Mouse (Mus musculus) right cerebral cortex, postnatal 10 days (tissue): Measurements from ENCODE around the gene Helt.
A peak's percentile ranks its signal among the peaks of the same experiment; 100 is the strongest.
"Not testable (repeated sequence)": the region's sequence is repeated elsewhere in the genome, so short reads cannot be mapped to it uniquely, and the experiment has no call there.

Experiments
- DNase-seq, 2 experiments: peaks; one replicate each; pipeline ENCODE4 v3.0.0; 2021; ENCODE audit warnings: low spot score in 2 of 2

The Helt gene

GRCm38 (mm10) chr8:46296551-46296950 lies 2.1 kb upstream of the Helt start:
- no peak for DNase-seq

GRCm38 (mm10) chr8:46295951-46296350 lies 1.5 kb upstream of the Helt start:
- DNase-seq = no peak

DNA sequence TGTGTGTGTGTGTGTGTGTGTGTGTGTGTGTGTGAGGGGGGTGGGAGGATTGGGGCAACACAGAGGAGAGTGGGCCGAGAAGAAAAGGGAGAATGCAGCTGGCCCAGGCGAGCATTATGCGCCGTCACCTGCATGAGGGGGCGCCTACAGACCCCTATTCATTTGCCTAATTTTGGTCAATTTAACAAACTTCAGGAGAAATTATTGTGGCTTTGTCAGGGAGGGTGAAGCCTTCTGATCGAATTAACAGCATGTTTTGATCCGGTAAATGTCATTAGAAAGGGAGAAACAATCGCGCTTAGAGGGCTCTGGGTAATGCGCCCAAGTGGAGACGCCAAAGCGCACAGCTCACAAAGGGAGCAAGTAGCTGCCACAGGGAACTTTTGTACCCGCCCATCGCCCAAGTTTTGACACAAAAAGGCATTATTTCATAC lies 647 bp upstream of the Helt start:
- DNase-seq = no peak

GRCm38 (mm10) chr8:46293741-46294151 lies 725 bp downstream of the Helt start:
- no peak for DNase-seq

DNA sequence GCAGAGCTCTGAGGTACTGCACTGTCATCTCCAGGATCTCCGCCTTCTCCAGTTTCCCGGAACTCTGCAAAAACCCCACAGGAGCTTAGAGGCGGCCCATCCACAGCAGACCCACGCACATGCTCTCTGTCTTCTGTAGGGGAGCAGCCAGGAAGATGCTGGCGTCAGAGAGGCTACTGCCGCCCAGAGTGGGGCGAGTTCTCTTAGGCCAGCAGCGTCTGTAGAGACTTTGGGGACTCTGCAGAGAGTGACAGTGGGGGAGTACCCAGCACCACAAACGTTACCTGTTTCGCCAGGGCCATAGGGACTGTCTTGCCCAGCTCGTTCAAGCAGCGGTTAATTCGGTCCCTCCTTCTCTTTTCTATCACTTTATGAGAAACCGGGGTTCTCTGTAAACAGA lies 1.3 kb downstream of the Helt start:
- DNase-seq = no peak

GRCm38 (mm10) chr8:46291931-46292675 lies 2.4 kb downstream of the Helt start:
- DNase-seq = peak; percentile 40 to 57

DNA sequence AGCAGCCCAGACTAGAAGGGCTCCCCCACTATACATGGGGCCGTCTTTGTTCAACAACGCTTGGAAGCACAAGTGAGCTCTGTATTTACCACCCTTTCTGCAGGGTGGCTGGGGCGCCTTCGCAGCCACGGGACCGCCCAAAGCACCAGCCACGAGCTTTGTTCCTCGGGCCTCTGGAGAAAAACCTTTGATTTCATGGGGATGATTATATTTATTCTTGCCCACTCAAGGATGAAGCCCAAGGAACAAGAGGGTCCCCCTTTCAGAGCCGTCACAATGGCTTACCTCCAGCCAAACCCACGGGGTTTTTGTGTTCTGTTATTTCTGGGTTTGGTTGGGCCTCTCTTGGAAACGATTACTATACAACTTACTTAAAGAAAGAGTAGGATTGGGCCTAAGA lies 5.2 kb downstream of the Helt start:
- DNase-seq = no peak

- no peak for DNase-seq
Observed at GRCm38 (mm10) chr8:46288021-46288420, 6.5 kb downstream of the Helt start.

GRCm38 (mm10) chr8:46285980-46286379 lies 8.5 kb downstream of the Helt start:
- no peak for DNase-seq

- DNase-seq = peak; percentile 45 to 65
Observed at GRCm38 (mm10) chr8:46281536-46281935, 12.9 kb downstream of the Helt start.

DNA sequence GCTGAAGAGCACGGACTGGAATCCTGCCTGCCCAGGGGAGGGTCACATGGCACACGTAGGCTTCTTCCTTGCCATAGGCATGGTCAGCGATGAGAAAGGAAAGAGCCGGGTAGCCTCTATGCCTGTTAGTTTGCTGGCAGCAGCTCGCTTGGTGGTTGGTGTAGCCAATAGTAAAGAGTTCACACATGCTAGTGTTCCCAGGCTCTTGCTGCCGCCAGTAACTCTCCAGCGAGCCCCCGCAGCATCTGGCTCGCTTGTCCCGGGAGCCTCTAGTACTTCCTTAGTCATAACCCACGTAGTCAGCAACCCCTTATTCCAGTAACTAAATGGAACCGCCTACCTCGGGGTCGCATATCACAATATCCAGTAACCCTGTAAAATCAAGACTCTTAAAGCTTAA lies 17.5 kb downstream of the Helt start:
- no peak for DNase-seq

DNA sequence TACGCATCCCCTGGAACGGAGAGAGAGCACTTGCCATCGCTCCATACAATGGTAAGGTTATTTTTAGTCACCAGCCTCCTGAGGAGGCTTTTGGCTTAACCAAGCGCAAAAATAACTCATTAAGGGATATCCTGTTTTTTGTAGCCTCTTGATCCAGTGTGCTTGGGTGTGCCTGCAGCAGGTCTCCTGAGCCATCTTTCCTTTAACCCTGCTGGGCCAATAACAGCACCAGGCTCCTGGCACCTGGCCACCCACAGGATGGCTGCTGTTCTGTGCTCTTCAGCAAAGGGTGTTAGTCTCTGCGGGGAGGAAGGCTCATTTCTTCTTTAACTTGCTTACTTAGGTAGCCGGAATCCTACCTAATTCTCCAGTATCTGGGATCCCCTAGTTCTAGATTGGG lies 23.7 kb downstream of the Helt start:
- no peak for DNase-seq

DNA sequence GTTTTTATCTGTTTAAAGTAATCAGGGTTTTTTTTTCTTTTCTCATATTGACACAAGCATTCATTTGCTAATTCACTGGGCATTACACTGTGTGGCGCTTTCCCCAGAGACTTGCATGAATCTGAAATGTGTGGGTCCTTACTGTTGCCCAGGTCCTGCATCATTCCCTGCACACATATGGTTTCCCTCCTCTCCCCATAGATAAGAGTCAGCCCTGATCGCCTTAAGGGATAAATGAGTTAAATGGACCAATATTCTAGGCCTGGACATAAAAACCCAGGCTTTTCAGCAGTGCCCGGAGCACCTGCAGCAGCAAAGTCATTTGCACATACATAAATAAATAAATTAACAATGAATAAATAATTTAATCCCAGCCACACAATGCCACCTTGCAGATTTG lies 24.3 kb downstream of the Helt start:
- no peak for DNase-seq

- no peak for DNase-seq
Observed at GRCm38 (mm10) chr8:46266801-46267200, 27.7 kb downstream of the Helt start.

- DNase-seq = not testable (repeated sequence)
Observed at GRCm38 (mm10) chr8:46264206-46264605, 30.3 kb downstream of the Helt start.

GRCm38 (mm10) chr8:46257921-46258682 lies 36.4 kb downstream of the Helt start:
- no peak for DNase-seq

GRCm38 (mm10) chr8:46252456-46252855 lies 42.0 kb downstream of the Helt start:
- DNase-seq = no peak

GRCm38 (mm10) chr8:46251561-46251960 lies 42.9 kb downstream of the Helt start:
- no peak for DNase-seq

DNA sequence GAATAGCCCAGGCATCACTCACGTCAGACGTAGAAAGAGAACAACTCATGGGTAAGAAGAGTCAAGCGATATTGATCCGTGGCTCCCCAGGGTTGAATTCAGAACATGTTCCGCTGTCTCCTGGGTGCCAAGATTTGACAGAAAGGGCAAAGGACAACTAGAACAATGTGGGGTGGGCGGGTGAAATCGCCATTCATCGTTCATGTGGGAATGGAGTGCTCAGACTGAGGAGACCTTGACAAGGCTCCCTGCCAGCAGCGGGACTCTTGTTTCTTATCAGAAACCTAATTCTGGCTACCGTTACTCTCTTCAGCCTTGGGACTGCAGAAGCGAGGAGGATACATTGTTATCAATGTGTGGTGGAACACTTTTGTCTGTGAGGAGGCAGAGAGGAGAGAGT lies 48.1 kb downstream of the Helt start:
- no peak for DNase-seq

DNA sequence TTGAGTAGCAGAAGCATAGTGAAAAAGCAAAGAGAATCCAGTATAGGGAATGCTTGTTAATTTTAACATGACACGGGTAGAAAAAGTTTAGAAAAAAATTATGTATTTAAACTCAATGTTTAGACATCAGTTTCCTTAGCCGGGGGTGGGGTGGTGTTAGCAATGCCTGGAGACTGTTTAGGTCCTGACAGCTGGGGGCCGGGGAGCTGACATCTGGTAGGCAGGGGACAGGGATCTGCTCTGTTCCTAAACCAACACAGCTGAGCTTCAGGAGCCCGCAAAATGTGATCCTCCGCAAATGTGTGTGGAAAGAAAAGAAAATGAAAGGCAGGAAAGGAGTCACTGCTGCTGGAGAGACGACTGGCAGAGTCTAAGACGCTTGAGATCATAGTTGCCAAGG lies 51.5 kb downstream of the Helt start:
- no peak for DNase-seq
